Mouse (Mus musculus) kidney, postnatal 10 days (tissue): ENCODE data around the gene Mrpl41.

Source experiments
- DNase-seq: peaks from one replicate; pipeline ENCODE4 v3.0.0; 2021; ENCODE audit warnings: mixed read lengths

Gene Mrpl41

GRCm38 (mm10) chr2:24935057-24935796, 39.7 kb downstream of the Mrpl41 start, which contains the start of gene Arrdc1:
Arrdc1 (minus strand) TSS chr2:24935252.
- peak; percentile 96 for DNase-seq

- DNase-seq, result no peak
Measured at GRCm38 (mm10) chr2:24934441-24934963, 40.4 kb downstream of the Mrpl41 start.

- no peak for DNase-seq
Measured at GRCm38 (mm10) chr2:24929593-24929992, 45.3 kb downstream of the Mrpl41 start.

- no peak for DNase-seq
Measured at GRCm38 (mm10) chr2:24929119-24929518, 45.8 kb downstream of the Mrpl41 start.

GRCm38 (mm10) chr2:24927810-24928479, 47.0 kb downstream of the Mrpl41 start:
- peak; percentile 63 for DNase-seq

- no peak for DNase-seq
Measured at GRCm38 (mm10) chr2:24926965-24927358, 47.9 kb downstream of the Mrpl41 start.

- no peak for DNase-seq
Measured at GRCm38 (mm10) chr2:24926345-24926964, 48.4 kb downstream of the Mrpl41 start.

- no peak for DNase-seq
Measured at GRCm38 (mm10) chr2:24925284-24925683, 49.6 kb downstream of the Mrpl41 start.
